Comparison of ENCODE assay signal across 9 mouse cellular contexts in the genomic region with DNA sequence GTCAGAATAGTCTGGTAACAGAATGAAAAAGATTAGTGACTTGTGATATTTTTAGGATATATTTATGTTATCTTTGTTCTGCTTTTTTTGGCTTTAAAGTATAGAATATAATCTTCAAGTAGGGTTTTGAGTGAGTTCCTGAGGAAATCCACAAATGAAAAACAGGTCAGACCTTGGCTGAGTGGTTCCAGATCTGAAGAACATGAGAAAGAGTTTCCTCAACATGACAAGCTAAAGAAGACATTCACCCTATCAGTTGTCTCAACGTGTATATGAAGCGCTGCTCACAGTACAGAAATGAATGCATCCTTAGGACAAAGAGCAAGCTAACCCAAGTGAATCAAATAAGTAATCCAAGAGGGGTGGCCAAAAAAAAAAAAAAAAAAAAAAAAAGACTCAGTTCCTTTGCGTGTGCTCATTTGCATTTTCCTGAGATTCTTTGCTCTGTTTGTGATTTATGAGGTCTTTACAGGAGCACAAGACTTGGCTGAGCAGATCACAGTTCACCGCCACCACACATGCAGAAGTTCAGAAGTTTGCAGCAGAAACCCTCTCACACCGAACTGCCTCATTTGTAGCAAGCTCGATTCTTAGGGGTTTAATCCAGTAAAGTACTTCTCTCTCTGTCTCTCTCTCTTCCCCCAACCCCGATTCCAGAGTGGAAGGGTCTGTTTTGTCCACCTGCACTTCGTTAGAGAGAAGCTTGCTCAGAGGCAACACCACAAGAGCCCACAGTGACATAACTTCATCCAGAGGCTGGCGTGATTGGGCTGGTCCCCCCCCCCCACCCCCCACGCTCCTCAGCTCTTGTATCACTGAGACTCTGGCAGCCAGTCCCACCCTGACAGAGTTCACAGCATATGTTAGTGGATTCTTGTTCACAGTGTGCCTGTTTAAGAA. TPM values are rescaled to one million over a fixed set of nuclear protein-coding genes. Genes with fewer than 3 reads are reported as not detected.
A peak's percentile ranks its signal among the peaks of the same experiment; 100 is the strongest.
DNase-seq lines count a peak whose midpoint lies in the region; ATAC-seq and TF ChIP-seq lines count a peak whose summit lies in the region.
"Had no signal": no experiment of that assay in that cellular context is flagged by ENCODE, and none has a peak within 500 bp of the region (broad histone marks: within the 10 kb centered on the region; RNA-seq: fewer than 3 reads in every experiment).

A gene (plus strand): TSS at position 172 of the 900 bp plus-strand sequence.

- no peak for TF ChIP-seq POLR2A in lung, adult 2 months (IDR thresholded peaks at IDR 0.05; ENCODE audit: borderline replicate concordance, extremely low read depth, low read depth, low read length)

- no peaks in the 10 kb centered on the region for H3K4me1 ChIP-seq in lung, adult 2 months (ENCODE audit: control insufficient read depth, insufficient read depth, low read length)
- H3K4me1 ChIP-seq in forebrain, embryonic 14.5 days (ENCODE audit: control insufficient read depth, insufficient read depth, low read length) = no peaks in the 10 kb centered on the region

- DNase-seq in lung, adult 2 months = no peak
- no peak for DNase-seq in lung, postnatal 14 days
- DNase-seq in forebrain, embryonic 14.5 days (ENCODE audit: low spot score) = peak; percentile 37
- no peak for DNase-seq in heart, postnatal 36 days
- peak; percentile 42 for DNase-seq in mesoderm, embryonic 11.5 days (ENCODE audit: low read depth, low spot score)
- no peak for DNase-seq in left cerebral cortex, adult 2 months (ENCODE audit: extremely low spot score in 1 of 2, low spot score in 2 of 2)
- no peak for DNase-seq in thymus, postnatal 4 days
- no peak for DNase-seq in frontal cortex, postnatal 36 days (ENCODE audit: low spot score in 2 of 2)

- TF ChIP-seq CTCF in lung, adult 2 months (IDR thresholded peaks at IDR 0.05; ENCODE audit: insufficient read depth, low read length) = no peak
- no peak for TF ChIP-seq CTCF in left cerebral cortex, adult 2 months (IDR thresholded peaks at IDR 0.05)

- intact Hi-C loops in heart, postnatal 36 days (cut with DNase I) = loop anchor here (5.0 kb wide), 2 partner anchors 102 to 188 kb away; no protein-coding TSS in a partner anchor
- intact Hi-C loops in left cerebral cortex, adult 2 months (cut with DNase I) = no loop called here

- H3K27me3 ChIP-seq in forebrain, embryonic 14.5 days (replicated peaks; ENCODE audit: control insufficient read depth, insufficient read depth, low read length) = no peaks in the 10 kb centered on the region

- no peaks in the 10 kb centered on the region for H3K9me3 ChIP-seq in forebrain, embryonic 14.5 days (replicated peaks; ENCODE audit: control insufficient read depth, low read length)

- no peaks in the 10 kb centered on the region for H3K36me3 ChIP-seq in forebrain, embryonic 14.5 days (ENCODE audit: control insufficient read depth, insufficient read depth, low read length)

- no peak within 1 kb of the TSS for H3K4me2 ChIP-seq in forebrain, embryonic 14.5 days (ENCODE audit: low read length)

- H3K9ac ChIP-seq in forebrain, embryonic 14.5 days (ENCODE audit: low read length) = no peak within 1 kb of the TSS

- 43% methylated on average over 10 of the region's 10 CpGs for WGBS in lung, adult 2 months
- 44% methylated on average over 10 of the region's 10 CpGs for WGBS in forebrain, embryonic 14.5 days

- ATAC-seq in forebrain, embryonic 14.5 days = peak; percentile 60; the same call in 1 of the 2 replicates

- no peak within 1 kb of the TSS for H3K27ac ChIP-seq in forebrain, embryonic 14.5 days (ENCODE audit: low read depth, low read length)
- H3K27ac ChIP-seq in left cerebral cortex, adult 2 months = no peak within 1 kb of the TSS

- no peak within 1 kb of the TSS for H3K4me3 ChIP-seq in lung, adult 2 months (replicated peaks; ENCODE audit: extremely low read depth, low read depth, low read length)
- H3K4me3 ChIP-seq in forebrain, embryonic 14.5 days (ENCODE audit: low read depth, low read length) = no peak within 1 kb of the TSS
- no peak within 1 kb of the TSS for H3K4me3 ChIP-seq in left cerebral cortex, adult 2 months

RNA-seq across cellular contexts. Expression of the gene that starts here (rescaled TPM):
- polyA plus RNA-seq in lung, adult 2 months (2012; rRNA removed) = 5.0 and 12.5 TPM in 2 replicates
- polyA plus RNA-seq in forebrain, embryonic 14.5 days (2014; fragmentation: Nextera tagmentation; extraction: Ambion mirVana) = 27.6 and 30.8 TPM in 2 replicates
- total RNA-seq in heart, postnatal 36 days (2021) = 10 to 100 TPM; 51.9 to 64.4 TPM
- total RNA-seq in left cerebral cortex, adult 2 months (2021) = 1 to 10 TPM; 1.8 TPM
- total RNA-seq: hematopoietic stem cell, adult 5-6 weeks had no signal

Comparison
In these comparisons a context has a peak if more than half of its experiments do, and no peak if none do; other contexts are left out.
1. RNA of the gene that starts here (total RNA-seq): 51.9 to 64.4 TPM in heart, postnatal 36 days; 1.8 TPM in left cerebral cortex, adult 2 months; every median in the first group is over 10 times any median in the second.
2. DNase-seq: peak in forebrain, embryonic 14.5 days (single experiment) and mesoderm, embryonic 11.5 days (single experiment); none in lung, adult 2 months (single experiment), lung, postnatal 14 days (single experiment), heart, postnatal 36 days (0 of 2), left cerebral cortex, adult 2 months (0 of 2), thymus, postnatal 4 days (single experiment) and frontal cortex, postnatal 36 days (0 of 2).